ENCODE assay signal across 19 mouse cellular contexts in genomic region chr1:44398066-44398465, GRCm38 (mm10).
"Had no signal": no experiment of that assay in that cellular context is flagged by ENCODE, and none has a peak within 500 bp of the region (broad histone marks: within the 10 kb centered on the region; RNA-seq: fewer than 3 reads in every experiment).

No protein-coding gene starts in this region.

- DNase-seq: lung, adult 18-20 months; lung, embryonic 14.5 days; lung, postnatal 10 days; lung, postnatal 4 days; retina, postnatal 1 day; right cerebral cortex, adult 18-20 months; right cerebral cortex, postnatal 25 days; right cerebral cortex, postnatal 4 days; spleen, adult 18-20 months; thymus, adult 2 months; thymus, postnatal 25 days; thymus, postnatal 4 days had no signal

- H3K9ac ChIP-seq: lung, embryonic 14.5 days; midbrain, embryonic 13.5 days; neural tube, embryonic 13.5 days; neural tube, embryonic 15.5 days; stomach, embryonic 15.5 days had no signal

- H3K27me3 ChIP-seq: midbrain, embryonic 13.5 days; neural tube, embryonic 13.5 days; neural tube, embryonic 15.5 days; stomach, embryonic 15.5 days had no signal

- H3K4me2 ChIP-seq: lung, embryonic 14.5 days; midbrain, embryonic 11.5 days; midbrain, embryonic 13.5 days; neural tube, embryonic 13.5 days; neural tube, embryonic 15.5 days; stomach, embryonic 15.5 days had no signal

- H3K9me3 ChIP-seq: midbrain, embryonic 13.5 days; neural tube, embryonic 13.5 days; neural tube, embryonic 15.5 days; stomach, embryonic 15.5 days had no signal

- H3K4me3 ChIP-seq: midbrain, embryonic 13.5 days; myocyte; neural tube, embryonic 13.5 days; neural tube, embryonic 15.5 days; stomach, embryonic 15.5 days had no signal

- H3K36me3 ChIP-seq: midbrain, embryonic 13.5 days; neural tube, embryonic 13.5 days; neural tube, embryonic 15.5 days; stomach, embryonic 15.5 days had no signal

- H3K4me1 ChIP-seq: midbrain, embryonic 13.5 days; neural tube, embryonic 13.5 days; neural tube, embryonic 15.5 days; stomach, embryonic 15.5 days had no signal

- H3K27ac ChIP-seq: midbrain, embryonic 13.5 days; neural tube, embryonic 13.5 days; neural tube, embryonic 15.5 days; stomach, embryonic 15.5 days had no signal

- ATAC-seq: midbrain, embryonic 13.5 days; midbrain, embryonic 16.5 days had no signal
